Mouse (Mus musculus): Measurements from ENCODE around the gene Ndufa13. TPM values are rescaled to one million over a fixed set of nuclear protein-coding genes. Genes with fewer than 3 reads are reported as not detected.
A peak's percentile ranks its signal among the peaks of the same experiment; 100 is the strongest.

Gene Ndufa13
- total and polyA plus RNA-seq, 2 experiments from 2014 or later, result 223 to 666 TPM

- Histone ChIP-seq H3K9me3 (replicated peaks; ENCODE audit: control insufficient read depth, low read length) (no peaks in the 10 kb centered on the region), H3K4me3 (ENCODE audit: low read depth, low read length) (no peak overlapping the region), H3K27ac (ENCODE audit: low read depth) (no peak overlapping the region), H3K27me3 (ENCODE audit: control insufficient read depth, insufficient read depth, low read length) (no peaks in the 10 kb centered on the region), H3K4me2 (ENCODE audit: low read depth, low read length) (no peak overlapping the region), H3K4me1 (ENCODE audit: control insufficient read depth, insufficient read depth) (peaks cover 34% of the 10 kb centered on the region), H3K36me3 (replicated peaks; ENCODE audit: control insufficient read depth, insufficient read depth, low read length) (peaks cover 13% of the 10 kb centered on the region), H3K9ac (replicated peaks; ENCODE audit: low read depth, low read length) (no peak overlapping the region)
- TF ChIP-seq EP300 (IDR thresholded peaks at IDR 0.05; ENCODE audit: low read depth) (no peak), CTCF (IDR thresholded peaks at IDR 0.05; ENCODE audit: low read depth) (no peak)
- DNase-seq (ENCODE audit: low spot score) (no peak), ATAC-seq (ENCODE audit: insufficient read depth, low read depth) (no peak)
- WGBS, result 33% methylated on average over 2 of the region's 2 CpGs
Measured at GRCm38 (mm10) chr8:69933811-69934210, 31.5 kb upstream of the Ndufa13 start.

- ATAC-seq (ENCODE audit: insufficient read depth, low read depth), result no peak
- no peak overlapping the region for H3K9ac ChIP-seq (replicated peaks; ENCODE audit: low read depth, low read length)
Measured at GRCm38 (mm10) chr8:69926901-69927300, 24.5 kb upstream of the Ndufa13 start.

GRCm38 (mm10) chr8:69923986-69924385 is 21.6 kb upstream of the Ndufa13 start:
- H3K4me2 ChIP-seq (ENCODE audit: low read depth, low read length), result no peak overlapping the region
- H3K27ac ChIP-seq (ENCODE audit: low read depth), result no peak overlapping the region
- TF ChIP-seq CTCF (IDR thresholded peaks at IDR 0.05; ENCODE audit: low read depth) (no peak), EP300 (IDR thresholded peaks at IDR 0.05; ENCODE audit: low read depth) (no peak)
- H3K27me3 ChIP-seq (ENCODE audit: control insufficient read depth, insufficient read depth, low read length), result no peaks in the 10 kb centered on the region
- no peaks in the 10 kb centered on the region for H3K9me3 ChIP-seq (replicated peaks; ENCODE audit: control insufficient read depth, low read length)
- H3K36me3 ChIP-seq (replicated peaks; ENCODE audit: control insufficient read depth, insufficient read depth, low read length), result peaks cover 9% of the 10 kb centered on the region; the same call in 1 of the 2 replicates
- no peak for DNase-seq (ENCODE audit: low spot score)
- H3K4me3 ChIP-seq (ENCODE audit: low read depth, low read length), result no peak overlapping the region
- ATAC-seq (ENCODE audit: insufficient read depth, low read depth), result no peak
- H3K4me1 ChIP-seq (ENCODE audit: control insufficient read depth, insufficient read depth), result no peaks in the 10 kb centered on the region; the same call in none of the 2 replicates
- WGBS, result 36% methylated on average over 1 of the region's 1 CpGs
- H3K9ac ChIP-seq (replicated peaks; ENCODE audit: low read depth, low read length), result no peak overlapping the region

More at GRCm38 (mm10) chr8:69926901-69927300, 24.5 kb upstream of the Ndufa13 start:
- no peaks in the 10 kb centered on the region for H3K27me3 ChIP-seq (ENCODE audit: control insufficient read depth, insufficient read depth, low read length)
- peaks cover 9% of the 10 kb centered on the region; the same call in 1 of the 2 replicates for H3K36me3 ChIP-seq (replicated peaks; ENCODE audit: control insufficient read depth, insufficient read depth, low read length)
- H3K4me1 ChIP-seq (ENCODE audit: control insufficient read depth, insufficient read depth), result no peaks in the 10 kb centered on the region; the same call in 1 of the 2 replicates
- H3K4me3 ChIP-seq (ENCODE audit: low read depth, low read length), result no peak overlapping the region
- H3K4me2 ChIP-seq (ENCODE audit: low read depth, low read length), result no peak overlapping the region
- no peak for DNase-seq (ENCODE audit: low spot score)
- no peaks in the 10 kb centered on the region for H3K9me3 ChIP-seq (replicated peaks; ENCODE audit: control insufficient read depth, low read length)
- TF ChIP-seq CTCF (IDR thresholded peaks at IDR 0.05; ENCODE audit: low read depth) (no peak), EP300 (IDR thresholded peaks at IDR 0.05; ENCODE audit: low read depth) (no peak)
- H3K27ac ChIP-seq (ENCODE audit: low read depth), result no peak overlapping the region

GRCm38 (mm10) chr8:69921141-69921540 is 18.8 kb upstream of the Ndufa13 start:
- no peak for TF ChIP-seq EP300 (IDR thresholded peaks at IDR 0.05; ENCODE audit: low read depth)
- TF ChIP-seq CTCF (IDR thresholded peaks at IDR 0.05; ENCODE audit: low read depth), result no peak
- Histone ChIP-seq H3K36me3 (replicated peaks; ENCODE audit: control insufficient read depth, insufficient read depth, low read length) (peaks cover 18% of the 10 kb centered on the region), H3K4me1 (ENCODE audit: control insufficient read depth, insufficient read depth) (no peaks in the 10 kb centered on the region; the same call in none of the 2 replicates), H3K27me3 (ENCODE audit: control insufficient read depth, insufficient read depth, low read length) (no peaks in the 10 kb centered on the region), H3K9ac (replicated peaks; ENCODE audit: low read depth, low read length) (no peak overlapping the region), H3K4me3 (ENCODE audit: low read depth, low read length) (no peak overlapping the region), H3K27ac (ENCODE audit: low read depth) (peak overlapping the region; percentile 63; the same call in 1 of the 2 replicates), H3K9me3 (replicated peaks; ENCODE audit: control insufficient read depth, low read length) (no peaks in the 10 kb centered on the region), H3K4me2 (ENCODE audit: low read depth, low read length) (no peak overlapping the region)
- WGBS, result 90% methylated on average over 2 of the region's 2 CpGs
- ATAC-seq (ENCODE audit: insufficient read depth, low read depth) (no peak), DNase-seq (ENCODE audit: low spot score) (no peak)

GRCm38 (mm10) chr8:69919876-69920662 is 17.7 kb upstream of the Ndufa13 start:
- Histone ChIP-seq H3K27me3 (ENCODE audit: control insufficient read depth, insufficient read depth, low read length) (no peaks in the 10 kb centered on the region), H3K4me2 (ENCODE audit: low read depth, low read length) (no peak overlapping the region), H3K4me1 (ENCODE audit: control insufficient read depth, insufficient read depth) (no peaks in the 10 kb centered on the region; the same call in none of the 2 replicates), H3K27ac (ENCODE audit: low read depth) (peak overlapping the region; percentile 63), H3K9ac (replicated peaks; ENCODE audit: low read depth, low read length) (no peak overlapping the region), H3K36me3 (replicated peaks; ENCODE audit: control insufficient read depth, insufficient read depth, low read length) (peaks cover 18% of the 10 kb centered on the region), H3K4me3 (ENCODE audit: low read depth, low read length) (no peak overlapping the region), H3K9me3 (replicated peaks; ENCODE audit: control insufficient read depth, low read length) (no peaks in the 10 kb centered on the region)
- TF ChIP-seq CTCF (IDR thresholded peaks at IDR 0.05; ENCODE audit: low read depth) (no peak), EP300 (IDR thresholded peaks at IDR 0.05; ENCODE audit: low read depth) (no peak)
- 36% methylated on average over 11 of the region's 11 CpGs for WGBS
- DNase-seq (ENCODE audit: low spot score) (peak; percentile 70), ATAC-seq (ENCODE audit: insufficient read depth, low read depth) (no peak; the same call in 1 of the 2 replicates)
